Mouse (Mus musculus) testis, adult 2 months (tissue): ENCODE data around the gene Hamp2.

Experiments
- CTCF ChIP-seq: fragments of 200-500 bp; IDR thresholded peaks from 2 replicates; pipeline ENCODE4 v1.5.1; 2012; ENCODE audit warnings: low read depth, mild to moderate bottlenecking, inconsistent platforms, low read length, moderate library complexity; ENCODE audit not compliant: control insufficient read depth, insufficient read depth, insufficient replicate concordance
- POLR2A ChIP-seq: fragments of 200-500 bp; IDR thresholded peaks from 2 replicates; pipeline ENCODE4 v1.6.1; 2012; ENCODE audit warnings: low read depth, mild to moderate bottlenecking, inconsistent platforms, low read length, moderate library complexity; ENCODE audit not compliant: control insufficient read depth

GRCm38 (mm10) chr7:30887568-30888188 is 36.8 kb downstream of the Hamp2 start:
- no peak for TF ChIP-seq POLR2A
- TF ChIP-seq CTCF: no peak
